Mouse (Mus musculus): ENCODE data around the gene Rps6kb1.

DNA sequence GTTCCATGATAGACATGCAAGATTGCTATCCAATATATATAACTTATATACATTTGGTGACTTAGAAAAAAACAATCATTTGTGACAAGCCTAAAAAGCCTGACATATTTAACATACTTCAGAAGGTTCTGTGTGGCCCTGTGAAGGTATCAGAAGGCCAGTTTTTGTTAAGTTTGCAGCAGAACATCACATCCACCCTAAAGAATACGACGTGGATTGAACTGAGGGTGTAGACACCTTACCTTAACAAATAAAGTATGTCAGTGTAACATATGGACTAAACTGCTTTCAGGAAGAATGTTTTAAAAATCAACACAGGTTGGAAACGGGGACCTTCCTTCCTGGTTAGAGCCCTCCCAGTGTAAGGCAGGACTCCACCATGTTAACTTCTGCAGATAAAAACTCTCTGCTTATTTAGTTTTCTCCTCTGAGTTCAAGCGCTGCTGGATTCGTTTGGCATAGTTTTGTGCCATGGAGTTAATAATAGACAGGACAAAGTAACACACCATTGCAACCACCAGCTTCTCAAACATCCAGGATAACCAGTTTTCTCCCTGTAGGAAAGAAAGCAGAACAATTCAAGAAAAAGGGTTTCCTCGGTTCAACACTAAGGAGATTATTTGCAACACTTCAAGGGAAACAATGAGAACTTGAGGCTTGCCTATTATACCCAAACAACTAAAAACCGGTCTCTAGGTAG, 40.4 kb upstream of the Rps6kb1 start:
- no peak for TF ChIP-seq CTCF (IDR thresholded peaks at IDR 0.05; ENCODE audit: extremely low read depth, insufficient read depth, low read length)
- no peak for TF ChIP-seq POLR2A (IDR thresholded peaks at IDR 0.05; ENCODE audit: extremely low read depth, insufficient read depth, low read length)

All from cortical plate, adult 2 months (tissue).